Mouse (Mus musculus) cerebellum, postnatal 14 days (tissue): ENCODE data around the gene 2210016F16Rik.
A peak's percentile ranks its signal among the peaks of the same experiment; 100 is the strongest.
"Not testable (repeated sequence)": the region's sequence is repeated elsewhere in the genome, so short reads cannot be mapped to it uniquely, and the experiment has no call there.

ENCODE experiments used
- DNase-seq, 2 experiments: peaks; one replicate each; pipeline ENCODE4 v3.0.0; 2021; ENCODE audit warnings: mixed read lengths in 2 of 2

Gene 2210016F16Rik

GRCm38 (mm10) chr13:58372278-58373152 lies 12.5 kb downstream of the 2210016F16Rik start:
- DNase-seq, result no peak

GRCm38 (mm10) chr13:58368835-58369234 lies 16.2 kb downstream of the 2210016F16Rik start:
- DNase-seq, result no peak

- no peak for DNase-seq
Measured at GRCm38 (mm10) chr13:58367641-58368040, 17.4 kb downstream of the 2210016F16Rik start.

GRCm38 (mm10) chr13:58366373-58366772 lies 18.7 kb downstream of the 2210016F16Rik start:
- DNase-seq, result no peak

GRCm38 (mm10) chr13:58365179-58365578 lies 19.8 kb downstream of the 2210016F16Rik start:
- not testable (repeated sequence) for DNase-seq

GRCm38 (mm10) chr13:58364353-58365175 lies 20.5 kb downstream of the 2210016F16Rik start:
- DNase-seq, result no peak

GRCm38 (mm10) chr13:58359304-58359653 lies 25.7 kb downstream of the 2210016F16Rik start:
- DNase-seq, result no peak

GRCm38 (mm10) chr13:58358629-58359303 lies 26.3 kb downstream of the 2210016F16Rik start, which contains the start of gene Kif27:
Gene Kif27 (minus strand): TSS chr13:58359122.
- DNase-seq, result peak; percentile 76 to 78

- DNase-seq, result no peak
Measured at GRCm38 (mm10) chr13:58352996-58353395, 32.0 kb downstream of the 2210016F16Rik start.

GRCm38 (mm10) chr13:58350606-58351005 lies 34.4 kb downstream of the 2210016F16Rik start:
- no peak for DNase-seq

GRCm38 (mm10) chr13:58344505-58344904 lies 40.5 kb downstream of the 2210016F16Rik start:
- no peak for DNase-seq

- no peak for DNase-seq
Measured at GRCm38 (mm10) chr13:58337456-58337855, 47.6 kb downstream of the 2210016F16Rik start.

- DNase-seq, result no peak
Measured at GRCm38 (mm10) chr13:58334116-58334515, 50.9 kb downstream of the 2210016F16Rik start.
